Mouse (Mus musculus) adrenal gland, adult 8-10 months (tissue): ENCODE measurements around the gene Fam189a1. TPM values are rescaled to one million over a fixed set of nuclear protein-coding genes. Genes with fewer than 3 reads are reported as not detected.

Experiments
- DNase-seq: peaks from one replicate; pipeline ENCODE4 v3.0.0; 2022
- total RNA-seq, 4 experiments: library from RNA; stranded (reverse); gene quantifications; 2 replicates each; pipeline ENCODE4 v1.2.4; 2022

The Fam189a1 gene
- total RNA-seq, 4 experiments from 2014 or later, result 0.41 to 0.95 (median 0.48) TPM

GRCm38 (mm10) chr7:64880415-64880814 lies 276.0 kb downstream of the Fam189a1 start:
- peak; percentile 26 for DNase-seq

- no peak for DNase-seq
Observed at GRCm38 (mm10) chr7:64874941-64875340, 281.4 kb downstream of the Fam189a1 start.

- DNase-seq, result no peak
Observed at GRCm38 (mm10) chr7:64873266-64873665, 283.1 kb downstream of the Fam189a1 start.

- DNase-seq, result peak; percentile 93
Observed at GRCm38 (mm10) chr7:64872743-64873241, 283.6 kb downstream of the Fam189a1 start, which contains the start of gene Nsmce3. Gene Nsmce3, minus strand, starts transcription at chr7:64872997.

- DNase-seq, result no peak
Observed at GRCm38 (mm10) chr7:64871987-64872742, 284.2 kb downstream of the Fam189a1 start.

- DNase-seq, result no peak
Observed at GRCm38 (mm10) chr7:64869549-64870065, 286.8 kb downstream of the Fam189a1 start.

- DNase-seq, result no peak
Observed at GRCm38 (mm10) chr7:64863538-64863937, 292.8 kb downstream of the Fam189a1 start.

GRCm38 (mm10) chr7:64862978-64863377 lies 293.4 kb downstream of the Fam189a1 start:
- no peak for DNase-seq

GRCm38 (mm10) chr7:64856526-64857082 lies 299.8 kb downstream of the Fam189a1 start:
- no peak for DNase-seq

- no peak for DNase-seq
Observed at GRCm38 (mm10) chr7:64855976-64856375, 300.4 kb downstream of the Fam189a1 start.

GRCm38 (mm10) chr7:64855389-64855927 lies 300.9 kb downstream of the Fam189a1 start:
- DNase-seq, result no peak

- DNase-seq, result no peak
Observed at GRCm38 (mm10) chr7:64850791-64851190, 305.6 kb downstream of the Fam189a1 start.

- DNase-seq, result no peak
Observed at GRCm38 (mm10) chr7:64847366-64847899, 308.9 kb downstream of the Fam189a1 start.

GRCm38 (mm10) chr7:64846061-64846460 lies 310.3 kb downstream of the Fam189a1 start:
- no peak for DNase-seq

- no peak for DNase-seq
Observed at GRCm38 (mm10) chr7:64840946-64841659, 315.3 kb downstream of the Fam189a1 start.

GRCm38 (mm10) chr7:64840576-64840895 lies 315.8 kb downstream of the Fam189a1 start:
- no peak for DNase-seq

- DNase-seq, result peak; percentile 39
Observed at GRCm38 (mm10) chr7:64839801-64840575, 316.4 kb downstream of the Fam189a1 start.

GRCm38 (mm10) chr7:64839281-64839680 lies 317.1 kb downstream of the Fam189a1 start:
- DNase-seq, result no peak

GRCm38 (mm10) chr7:64830214-64830995 lies 326.0 kb downstream of the Fam189a1 start:
- DNase-seq, result peak; percentile 49

- no peak for DNase-seq
Observed at GRCm38 (mm10) chr7:64821081-64821480, 335.3 kb downstream of the Fam189a1 start.

- no peak for DNase-seq
Observed at GRCm38 (mm10) chr7:64819683-64820082, 336.7 kb downstream of the Fam189a1 start.
